Mouse (Mus musculus): ENCODE results near the gene Slc25a11.

- TF ChIP-seq GATA1 (IDR thresholded peaks at IDR 0.05; ENCODE audit: low read length): no peak
- no peak for TF ChIP-seq TAL1 (IDR thresholded peaks at IDR 0.05; ENCODE audit: low read length)
Measured at GRCm38 (mm10) chr11:70598451-70598953, 48.8 kb downstream of the Slc25a11 start.
